Mouse (Mus musculus) left cerebral cortex, postnatal 14 days (tissue): Measurements from ENCODE around the gene Dip2b. TPM values are rescaled to one million over a fixed set of nuclear protein-coding genes. Genes with fewer than 3 reads are reported as not detected.

Experiments used
- DNase-seq, 2 experiments: peaks; one replicate each; pipeline ENCODE4 v3.0.0; 2021 to 2022; ENCODE audit warnings: low spot score in 2 of 2, mixed read lengths in 1 of 2
- intact Hi-C: fragments of 180-260 bp; cut with DNase I; formaldehyde crosslinking; loops from one replicate; pipeline ENCODE4 v1.15.1; 2025
- total RNA-seq, 2 experiments: library from RNA; stranded (reverse); gene quantifications; 2 replicates each; pipeline ENCODE4 v1.2.3; 2021

Gene Dip2b
- total RNA-seq, 2 experiments from 2014 or later, result 62.4 to 66.4 TPM

GRCm38 (mm10) chr15:100080833-100081477, 42.5 kb downstream of the Dip2b start:
- intact Hi-C loops, result loop anchor here (5.0 kb wide), 1 partner anchor 46 kb away; no protein-coding TSS in a partner anchor
- DNase-seq, result no peak

GRCm38 (mm10) chr15:100081478-100081998, 43.1 kb downstream of the Dip2b start:
- no peak for DNase-seq
- intact Hi-C loops, result loop anchor here (5.0 kb wide), 1 partner anchor 46 kb away; no protein-coding TSS in a partner anchor

- intact Hi-C loops, result loop anchor here (5.0 kb wide), 1 partner anchor 45 kb away; no protein-coding TSS in a partner anchor
These were observed 43.6 kb downstream of the Dip2b start for GRCm38 (mm10) chr15:100082052-100082451.

GRCm38 (mm10) chr15:100082733-100083132, 44.3 kb downstream of the Dip2b start:
- intact Hi-C loops, result loop anchor here (5.0 kb wide), 1 partner anchor 45 kb away; no protein-coding TSS in a partner anchor
- DNase-seq, result no peak

More at GRCm38 (mm10) chr15:100082052-100082451, 43.6 kb downstream of the Dip2b start:
- DNase-seq, result no peak

- DNase-seq, result no peak
- intact Hi-C loops, result loop anchor here (5.0 kb wide), 1 partner anchor 43 kb away; no protein-coding TSS in a partner anchor
These were observed 45.4 kb downstream of the Dip2b start for GRCm38 (mm10) chr15:100083882-100084281.

- DNase-seq, result no peak
- intact Hi-C loops, result loop anchor here (5.0 kb wide), 1 partner anchor 42 kb away; no protein-coding TSS in a partner anchor
These were observed 46.4 kb downstream of the Dip2b start for GRCm38 (mm10) chr15:100084882-100085281.

- no peak for DNase-seq
- intact Hi-C loops, result no loop called here
These were observed 49.6 kb downstream of the Dip2b start for GRCm38 (mm10) chr15:100088021-100088420.

- intact Hi-C loops, result no loop called here
- no peak for DNase-seq
These were observed 51.2 kb downstream of the Dip2b start for GRCm38 (mm10) chr15:100089645-100090053.

GRCm38 (mm10) chr15:100091818-100092217, 53.4 kb downstream of the Dip2b start:
- no peak for DNase-seq
- intact Hi-C loops, result no loop called here

- intact Hi-C loops, result no loop called here
- peak; percentile 59 to 64 for DNase-seq
These were observed 53.8 kb downstream of the Dip2b start for GRCm38 (mm10) chr15:100092258-100092657.

GRCm38 (mm10) chr15:100096587-100097428, 58.3 kb downstream of the Dip2b start:
- DNase-seq, result peak in 1 of 2 experiments; percentile 47
- intact Hi-C loops, result no loop called here

GRCm38 (mm10) chr15:100100336-100100735, 61.9 kb downstream of the Dip2b start:
- intact Hi-C loops, result no loop called here

GRCm38 (mm10) chr15:100101206-100101605, 62.7 kb downstream of the Dip2b start:
- intact Hi-C loops, result no loop called here
- no peak for DNase-seq

More at GRCm38 (mm10) chr15:100100336-100100735, 61.9 kb downstream of the Dip2b start:
- no peak for DNase-seq

- DNase-seq, result no peak
- intact Hi-C loops, result no loop called here
These were observed 65.7 kb downstream of the Dip2b start for GRCm38 (mm10) chr15:100104126-100104525.

GRCm38 (mm10) chr15:100108071-100108782, 69.8 kb downstream of the Dip2b start:
- intact Hi-C loops, result no loop called here
- DNase-seq, result peak in 1 of 2 experiments; percentile 41

GRCm38 (mm10) chr15:100109916-100110315, 71.5 kb downstream of the Dip2b start:
- no peak for DNase-seq
- intact Hi-C loops, result no loop called here

- DNase-seq, result no peak
- intact Hi-C loops, result no loop called here
These were observed 73.4 kb downstream of the Dip2b start for GRCm38 (mm10) chr15:100111891-100112290.

- DNase-seq, result no peak
- intact Hi-C loops, result no loop called here
These were observed 74.0 kb downstream of the Dip2b start for GRCm38 (mm10) chr15:100112309-100112966.
